Mouse (Mus musculus) spleen, embryonic (tissue): ENCODE data around the gene Mob3b.

Source experiments
- CTCF ChIA-PET: fragments of 350-600 bp; sonication (Branson Sonifier 250); formaldehyde crosslinking; loops from one replicate; lab custom pipeline; 2022; lab: Charles Lee

Gene Mob3b

DNA sequence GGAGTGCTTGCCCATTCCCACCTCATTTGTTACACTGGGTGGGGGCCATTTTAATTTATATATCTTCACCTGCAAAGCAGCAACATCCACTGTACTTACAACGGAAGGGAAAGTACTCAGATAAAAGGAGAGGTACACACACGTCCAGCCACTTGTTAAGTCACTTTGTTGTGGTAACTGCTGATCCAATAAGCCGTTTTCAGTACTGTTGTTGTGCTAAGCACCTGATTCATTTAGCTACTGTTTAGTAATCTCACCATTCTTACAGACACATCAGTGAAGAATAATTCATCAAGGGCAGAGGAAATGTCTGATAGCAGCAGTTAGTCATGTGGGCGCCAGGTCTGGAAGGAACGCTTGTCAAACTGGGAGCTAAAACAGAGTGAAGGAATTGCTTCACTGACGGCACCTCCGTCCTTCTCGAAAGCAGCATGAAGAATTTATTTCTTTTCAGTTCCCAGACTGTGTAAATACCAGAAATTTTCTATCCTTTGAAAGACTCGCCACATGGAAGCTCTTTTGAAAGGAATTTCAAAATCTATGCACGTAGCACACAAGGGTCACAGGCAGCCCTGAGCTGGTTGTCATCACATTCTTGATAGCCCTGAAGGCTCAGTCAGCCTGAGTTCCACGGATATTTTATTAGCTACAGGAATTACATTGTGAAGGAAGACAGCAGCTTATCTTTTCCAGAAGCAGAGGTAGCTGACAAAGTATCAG is 150.6 kb downstream of the Mob3b start:
- CTCF ChIA-PET: no interaction called here

- CTCF ChIA-PET: no interaction called here
Observed at GRCm38 (mm10) chr4:35006056-35006455, 151.2 kb downstream of the Mob3b start.

- CTCF ChIA-PET: no interaction called here
Observed at GRCm38 (mm10) chr4:35005068-35005769, 152.1 kb downstream of the Mob3b start.

GRCm38 (mm10) chr4:35004473-35004872 is 152.8 kb downstream of the Mob3b start:
- CTCF ChIA-PET: no interaction called here

- CTCF ChIA-PET: no interaction called here
Observed at GRCm38 (mm10) chr4:35003550-35004326, 153.5 kb downstream of the Mob3b start.

- CTCF ChIA-PET: no interaction called here
Observed at GRCm38 (mm10) chr4:34996616-34997015, 160.7 kb downstream of the Mob3b start.

DNA sequence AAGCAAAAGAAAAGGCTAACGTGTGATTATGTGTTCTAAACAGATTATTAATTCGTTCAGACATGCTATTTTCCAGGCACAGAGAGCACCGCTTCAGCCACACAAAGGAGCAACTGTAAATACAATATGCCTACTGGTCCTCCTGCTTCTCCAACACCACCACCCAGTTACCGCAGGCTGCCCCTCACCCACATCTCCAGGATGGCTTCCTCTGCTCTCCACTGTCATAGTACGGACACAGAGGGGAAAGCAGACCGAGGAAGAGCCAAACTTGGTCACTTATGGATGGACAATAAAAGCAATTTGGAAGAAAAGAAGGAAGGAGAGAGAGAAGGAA is 163.7 kb downstream of the Mob3b start:
- CTCF ChIA-PET: no interaction called here

DNA sequence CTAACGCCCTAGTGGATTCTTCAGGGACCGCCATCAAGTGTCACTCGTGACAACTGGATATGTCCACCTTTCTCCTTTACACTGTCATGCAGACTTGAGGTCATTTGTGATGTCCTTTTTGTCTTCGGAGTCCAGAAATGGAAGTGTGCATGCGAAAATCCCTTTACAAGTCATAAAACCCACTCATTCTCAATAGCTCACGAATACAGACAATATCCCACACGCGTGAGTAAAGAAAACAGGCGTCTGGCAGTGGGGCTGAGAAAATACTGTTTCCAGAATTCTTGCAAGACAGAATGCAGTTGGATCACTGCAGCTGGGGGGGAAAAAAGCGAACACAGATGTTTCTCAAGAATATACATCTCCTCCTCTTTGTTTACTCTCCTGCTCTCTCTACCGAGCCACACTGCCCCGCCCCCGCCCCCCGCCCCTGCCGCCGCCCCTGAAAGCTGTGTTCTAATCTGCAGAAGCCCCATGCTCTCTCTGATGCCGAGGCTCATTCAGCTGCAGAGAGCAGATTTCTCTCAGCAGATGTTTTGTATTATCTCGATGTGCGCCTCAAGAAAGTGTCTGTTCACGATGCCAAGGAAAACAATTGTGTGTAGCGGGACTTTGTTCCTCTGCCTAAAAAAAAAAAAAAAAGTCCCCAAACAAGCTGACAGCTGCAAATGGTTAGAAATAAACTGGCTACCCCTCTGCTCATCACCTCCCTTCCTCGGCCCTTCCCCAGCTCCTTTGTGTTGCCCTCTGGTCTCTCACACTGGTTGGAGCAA is 164.2 kb downstream of the Mob3b start:
- CTCF ChIA-PET: no interaction called here

DNA sequence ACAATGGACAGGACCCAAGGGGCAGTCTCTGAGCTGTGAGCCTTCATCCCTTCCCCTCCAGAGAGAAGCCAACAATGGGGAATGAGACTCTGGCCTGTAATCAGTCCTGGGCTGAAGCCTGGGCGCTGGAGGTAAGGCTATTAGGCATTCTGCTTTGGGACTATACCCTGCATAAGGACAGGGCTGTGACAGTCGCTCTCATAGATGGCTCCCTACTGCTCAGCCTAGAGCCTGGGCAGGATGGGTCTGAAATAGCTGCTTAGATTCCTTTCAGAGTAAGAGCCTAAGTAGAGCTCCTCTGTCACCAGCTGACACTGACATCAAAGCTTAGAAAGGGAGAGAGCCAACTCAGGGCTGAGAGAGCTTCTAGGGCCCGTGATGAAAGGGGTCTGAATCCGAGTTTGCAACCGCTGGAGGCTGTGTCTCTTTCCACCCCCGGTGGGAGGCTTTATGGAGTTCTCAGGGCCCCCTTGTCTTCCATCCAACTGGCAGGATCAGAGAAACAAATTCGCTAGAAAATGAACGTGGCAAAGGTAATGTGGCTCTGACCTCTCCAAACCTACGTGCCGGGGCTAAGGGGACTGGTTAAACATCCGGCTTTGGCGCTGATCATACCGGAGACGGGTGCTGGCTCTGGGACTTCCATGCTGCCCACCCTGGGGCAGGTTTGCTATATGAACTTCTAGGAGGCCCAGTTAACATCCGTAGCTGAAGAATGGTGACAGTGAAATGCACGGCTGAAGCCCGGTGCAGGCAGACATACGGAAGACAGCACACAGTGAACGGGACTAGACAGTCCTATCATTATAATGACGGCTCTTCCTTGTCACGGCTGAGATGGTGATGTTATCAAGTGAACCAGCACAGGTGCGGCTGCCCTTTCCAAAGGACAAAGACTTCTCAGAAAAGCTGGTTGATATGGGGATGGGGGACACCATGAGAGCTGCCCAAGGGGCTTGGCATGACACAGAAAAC is 165.1 kb downstream of the Mob3b start:
- CTCF ChIA-PET: no interaction called here

DNA sequence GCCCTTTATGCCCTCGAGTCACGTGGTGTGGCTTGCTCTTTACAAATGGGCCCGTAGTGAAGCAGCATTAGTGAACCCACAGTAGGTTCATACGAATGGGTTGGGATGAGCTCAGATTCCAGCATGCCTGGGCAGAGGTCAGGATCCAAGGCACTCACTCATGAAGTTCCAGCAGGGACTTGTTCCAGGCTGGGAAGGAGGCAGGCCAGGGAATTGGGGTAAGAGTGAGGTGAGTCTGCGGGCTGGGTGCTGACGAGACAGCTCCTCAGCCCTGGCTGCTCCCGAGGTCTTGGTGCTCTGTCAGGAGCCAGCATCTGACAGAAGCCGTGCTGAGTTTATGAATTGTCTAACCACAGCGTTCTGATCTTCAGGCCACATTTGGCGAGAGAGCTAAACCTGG is 166.2 kb downstream of the Mob3b start:
- CTCF ChIA-PET: no interaction called here

- CTCF ChIA-PET: no interaction called here
Observed at GRCm38 (mm10) chr4:34990659-34991058, 166.6 kb downstream of the Mob3b start.

DNA sequence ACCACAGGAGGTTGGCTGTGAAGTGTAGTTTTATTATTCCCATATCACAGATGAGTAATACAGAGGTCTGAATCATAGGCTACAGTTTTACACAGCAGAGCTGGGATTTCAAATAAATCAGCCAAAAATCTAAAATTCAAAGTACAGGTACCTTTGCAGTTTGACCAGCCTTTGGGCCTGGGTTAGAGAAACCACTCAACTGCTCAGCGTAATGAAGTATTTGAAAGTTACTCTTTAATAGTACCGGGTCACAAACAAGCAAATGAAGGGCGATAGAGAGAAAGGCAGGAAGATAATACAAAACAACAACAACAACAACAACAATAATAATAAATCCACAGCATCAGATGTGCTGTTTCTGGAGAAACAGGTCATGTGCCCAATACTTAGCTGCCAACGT is 169.7 kb downstream of the Mob3b start:
- CTCF ChIA-PET: no interaction called here

GRCm38 (mm10) chr4:34987109-34987508 is 170.2 kb downstream of the Mob3b start:
- CTCF ChIA-PET: no interaction called here

DNA sequence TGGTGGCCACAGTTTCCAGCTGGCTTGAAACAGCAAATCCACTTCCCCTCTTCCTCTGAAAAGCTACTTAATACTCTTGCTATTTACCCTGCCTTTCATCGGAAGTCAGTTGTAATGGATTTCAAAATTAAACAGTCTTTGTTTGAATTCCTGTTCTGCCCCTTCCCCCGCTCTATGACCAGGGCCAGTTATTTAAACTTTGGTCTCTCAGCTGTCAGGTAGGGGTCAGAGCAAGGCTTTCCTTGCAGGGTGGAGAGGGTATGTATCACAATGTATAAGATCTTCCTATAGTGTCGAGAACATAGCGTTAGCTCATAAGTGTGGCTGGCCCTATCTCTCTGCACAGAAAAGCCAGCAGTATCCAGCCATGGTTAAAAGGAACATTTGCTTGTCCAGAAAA is 170.6 kb downstream of the Mob3b start:
- CTCF ChIA-PET: no interaction called here

DNA sequence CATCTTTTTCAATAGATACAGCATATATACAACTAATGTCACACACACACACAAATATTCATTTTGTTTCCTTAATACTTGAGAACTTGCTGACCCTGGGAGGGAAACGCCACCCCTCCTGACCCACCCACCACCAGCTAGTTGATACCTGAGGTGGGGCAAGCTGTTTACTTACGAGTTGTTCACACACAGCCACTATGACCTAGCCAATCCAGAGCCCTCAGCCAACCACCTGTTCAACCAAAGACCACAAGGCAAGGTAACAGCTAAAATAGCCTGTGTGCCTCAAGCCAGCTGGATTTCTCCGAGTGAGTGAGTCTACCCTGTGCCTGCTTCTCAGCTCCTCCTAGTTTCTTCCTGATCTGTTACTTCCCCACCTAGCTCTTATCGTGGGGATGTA is 172.9 kb downstream of the Mob3b start:
- CTCF ChIA-PET: no interaction called here

DNA sequence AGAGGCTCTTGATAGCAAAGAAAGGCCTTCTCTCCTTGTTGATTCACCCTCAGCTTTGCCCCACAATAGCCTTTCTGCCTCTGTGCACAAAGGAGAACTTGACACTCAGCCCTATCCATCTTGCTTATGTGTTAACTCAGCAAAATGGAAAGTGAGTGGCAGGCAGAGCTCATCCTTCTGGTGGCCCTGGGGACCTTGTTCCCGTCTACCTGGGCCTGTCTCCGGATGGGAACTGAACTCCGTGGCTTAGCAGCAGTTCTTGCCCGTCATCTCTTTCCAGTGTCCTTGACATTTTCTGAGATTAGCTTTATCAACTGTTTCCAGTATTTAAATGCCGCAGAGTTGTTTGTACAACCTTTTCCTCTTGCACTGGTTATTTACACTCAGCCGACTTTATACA is 173.8 kb downstream of the Mob3b start:
- CTCF ChIA-PET: no interaction called here

DNA sequence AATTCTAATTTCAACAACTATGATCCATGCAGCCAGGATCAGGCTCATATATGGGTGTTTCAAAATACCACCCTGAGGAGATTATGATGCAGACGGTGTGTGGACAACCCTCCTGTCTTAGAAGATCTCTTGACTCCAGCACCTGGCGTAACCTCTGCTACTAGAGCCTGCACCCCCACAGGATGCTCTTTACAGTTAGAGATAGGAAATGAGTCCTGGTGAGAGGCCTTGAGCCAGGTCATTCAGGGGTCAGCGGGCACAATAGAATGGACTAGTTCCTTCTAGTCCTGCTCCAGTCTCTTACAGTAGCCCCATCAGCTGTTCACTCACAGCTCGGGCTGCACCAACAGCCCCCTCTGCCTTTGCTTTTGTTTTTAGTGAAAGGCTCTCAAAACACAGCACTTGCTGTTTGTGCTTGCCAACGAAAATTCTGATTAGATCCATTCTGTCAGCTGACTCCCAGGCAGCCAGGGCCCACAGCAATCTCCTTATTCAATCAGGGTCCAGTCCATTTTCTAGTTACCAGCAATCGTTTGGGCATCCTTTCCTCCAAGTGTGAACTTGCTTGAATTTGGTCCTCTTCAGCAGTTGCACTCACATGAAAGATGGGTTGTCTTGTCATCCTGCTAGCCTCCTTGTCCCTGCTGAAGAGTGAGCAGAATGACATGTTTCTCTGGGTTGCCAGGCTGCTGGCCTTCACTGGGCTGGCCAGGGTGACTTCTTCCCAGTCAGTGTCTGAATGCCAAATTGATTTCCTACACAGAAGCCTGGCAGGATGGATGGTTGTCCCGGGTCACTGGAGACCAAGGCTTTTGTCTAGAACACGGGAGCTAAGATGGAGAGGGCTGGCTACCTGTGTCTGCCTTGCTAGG is 175.7 kb downstream of the Mob3b start:
- CTCF ChIA-PET: no interaction called here

DNA sequence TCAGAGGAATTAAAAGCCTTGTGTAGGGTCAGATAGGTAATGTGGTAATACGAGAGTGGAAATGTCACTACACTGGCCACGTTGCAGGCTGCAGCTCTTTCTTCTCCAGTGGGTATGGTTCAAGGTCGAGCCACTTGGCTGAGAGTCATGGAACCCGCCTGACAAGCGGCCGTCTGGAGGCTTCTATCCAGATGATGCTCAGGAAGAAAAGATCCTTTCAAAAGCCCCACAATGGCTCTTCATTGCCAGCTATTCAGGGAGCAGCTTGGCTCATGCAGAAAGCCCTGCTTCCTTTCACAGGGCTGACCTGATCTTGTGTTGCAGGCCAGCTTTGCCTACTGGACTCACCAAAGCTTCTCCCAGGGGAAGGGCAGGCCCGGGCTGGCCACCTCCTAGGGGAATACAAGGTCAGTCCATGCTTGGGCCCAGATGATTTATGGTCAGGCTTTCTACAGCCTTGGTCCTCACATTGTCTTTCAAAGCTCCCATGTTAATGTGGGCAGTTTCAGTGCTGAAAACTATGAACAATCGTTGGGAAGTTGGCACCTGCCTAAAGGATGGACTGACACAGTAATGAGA is 176.7 kb downstream of the Mob3b start:
- CTCF ChIA-PET: no interaction called here

- CTCF ChIA-PET: no interaction called here
Observed at GRCm38 (mm10) chr4:34976916-34977702, 180.2 kb downstream of the Mob3b start.
